Mouse (Mus musculus) CH12.LX (cell line): ENCODE data around the gene Cfap97d1. TPM values are rescaled to one million over a fixed set of nuclear protein-coding genes. Genes with fewer than 3 reads are reported as not detected.

ENCODE experiments used
- DNase-seq: peaks from one replicate; pipeline ENCODE4 v3.0.0-alpha.2; 2013; ENCODE audit errors: extremely low read depth
- H3K27ac ChIP-seq: 2 replicates; pipeline ENCODE4 v1.5.1; 2012; ENCODE audit warnings: low read depth, mild to moderate bottlenecking, control low read depth, moderate library complexity; ENCODE audit not compliant: insufficient read depth
- H3K27me3 ChIP-seq: replicated peaks from 2 replicates; pipeline ENCODE3; 2012; ENCODE audit warnings: inconsistent platforms
- H3K36me3 ChIP-seq, 2 experiments: replicated peaks in 1 of 2; 2 replicates each; pipeline versions ENCODE3 to v1.6.1; 2012; ENCODE audit warnings: inconsistent platforms in 1 of 2, low read length in 1 of 2, mild to moderate bottlenecking in 1 of 2, mixed read lengths in 1 of 2, moderate library complexity in 1 of 2; ENCODE audit not compliant: control insufficient read depth in 1 of 2, insufficient read depth in 1 of 2
- H3K4me1 ChIP-seq, 2 experiments: 2 replicates each; pipeline ENCODE4 v1.6.1; 2012; ENCODE audit warnings: inconsistent platforms in 1 of 2, moderate library complexity in 1 of 2; ENCODE audit not compliant: insufficient read depth in 2 of 2, control insufficient read depth in 1 of 2
- H3K4me2 ChIP-seq: 2 replicates; pipeline ENCODE4 v1.6.1; 2012; ENCODE audit warnings: low read depth, mild to moderate bottlenecking, control low read depth; ENCODE audit not compliant: poor library complexity, insufficient read depth, severe bottlenecking
- H3K4me3 ChIP-seq, 3 experiments: fragments of 150-350 bp in 1 of 3; sonication (generic) in 1 of 3; replicated peaks in 1 of 3; 2 replicates each; pipeline versions ENCODE3 to v1.5.1; 2011 to 2012; ENCODE audit warnings: low read depth in 2 of 3, low read length in 2 of 3, mild to moderate bottlenecking in 2 of 3, moderate library complexity in 2 of 3, control low read depth in 1 of 3, improper control_type of control experiment in 1 of 3, inconsistent platforms in 1 of 3, mixed read lengths in 1 of 3; ENCODE audit not compliant: poor library complexity in 1 of 3
- H3K79me2 ChIP-seq: replicated peaks from 2 replicates; pipeline ENCODE4 v1.6.1; 2012; ENCODE audit warnings: mild to moderate bottlenecking, moderate library complexity; ENCODE audit not compliant: control insufficient read depth, poor library complexity, insufficient read depth, severe bottlenecking; ENCODE audit errors: extremely low read depth
- H3K9ac ChIP-seq: 2 replicates; pipeline ENCODE4 v1.6.1; 2012; ENCODE audit warnings: low read depth, mild to moderate bottlenecking, control low read depth, moderate library complexity; ENCODE audit not compliant: insufficient read depth
- H3K9me3 ChIP-seq: replicated peaks from 2 replicates; pipeline ENCODE3; 2012; ENCODE audit warnings: low read length, inconsistent platforms, mixed read lengths
- CHD1 ChIP-seq: IDR thresholded peaks from 2 replicates; pipeline ENCODE4 v1.6.1; 2012; ENCODE audit warnings: low read depth, low read length, improper control_type of control experiment, inconsistent platforms
- ELF1 ChIP-seq: IDR thresholded peaks from 2 replicates; pipeline ENCODE4 v1.6.1; 2014; ENCODE audit warnings: low read depth, mild to moderate bottlenecking, inconsistent platforms, low read length, improper control_type of control experiment
- ETS1 ChIP-seq: conservative IDR thresholded peaks from 2 replicates; pipeline ENCODE4 v1.6.1; 2012; ENCODE audit warnings: low read depth, mild to moderate bottlenecking, inconsistent platforms, low read length, improper control_type of control experiment, moderate library complexity
- HCFC1 ChIP-seq: IDR thresholded peaks from 2 replicates; pipeline ENCODE4 v1.6.1; 2012; ENCODE audit warnings: low read depth, mild to moderate bottlenecking, inconsistent platforms, low read length, improper control_type of control experiment
- IRF4 ChIP-seq: IDR thresholded peaks from 2 replicates; pipeline ENCODE4 v1.6.1; 2014; ENCODE audit warnings: low read depth, mild to moderate bottlenecking, inconsistent platforms, low read length, improper control_type of control experiment
- JUN ChIP-seq: IDR thresholded peaks from 2 replicates; pipeline ENCODE4 v1.6.1; 2011; ENCODE audit warnings: low read depth, mild to moderate bottlenecking, low read length, improper control_type of control experiment, moderate library complexity; ENCODE audit not compliant: insufficient read depth
- JUND ChIP-seq: conservative IDR thresholded peaks from 2 replicates; pipeline ENCODE4 v1.6.1; 2011; ENCODE audit warnings: low read depth, low read length, improper control_type of control experiment
- KAT2A ChIP-seq: IDR thresholded peaks from 2 replicates; pipeline ENCODE4 v1.6.1; 2012; ENCODE audit warnings: low read length, improper control_type of control experiment, inconsistent platforms; ENCODE audit not compliant: insufficient replicate concordance
- MAFK ChIP-seq: IDR thresholded peaks from 2 replicates; pipeline ENCODE4 v1.6.1; 2011; ENCODE audit warnings: low read length, improper control_type of control experiment; ENCODE audit not compliant: insufficient replicate concordance
- MAZ ChIP-seq: IDR thresholded peaks from 2 replicates; pipeline ENCODE4 v1.6.1; 2012; ENCODE audit warnings: low read depth, mild to moderate bottlenecking, inconsistent platforms, low read length, improper control_type of control experiment, moderate library complexity
- MXI1 ChIP-seq: IDR thresholded peaks from 2 replicates; pipeline ENCODE4 v1.6.1; 2011; ENCODE audit warnings: mild to moderate bottlenecking, low read depth, low read length, improper control_type of control experiment
- NRF1 ChIP-seq: IDR thresholded peaks from 2 replicates; pipeline ENCODE4 v1.6.1; 2014; ENCODE audit warnings: low read depth, mild to moderate bottlenecking, inconsistent platforms, low read length, improper control_type of control experiment, moderate library complexity
- PAX5 ChIP-seq: IDR thresholded peaks from 2 replicates; pipeline ENCODE4 v1.6.1; 2012; ENCODE audit warnings: low read length, inconsistent platforms, mixed read lengths
- POLR2A ChIP-seq: IDR thresholded peaks from 2 replicates; pipeline ENCODE4 v1.6.1; 2011; ENCODE audit warnings: low read depth, mild to moderate bottlenecking, improper control_type of control experiment, low read length
- POLR2AphosphoS2 ChIP-seq: IDR thresholded peaks from 2 replicates; pipeline ENCODE4 v1.6.1; 2011; ENCODE audit warnings: low read depth, low read length, improper control_type of control experiment
- RAD21 ChIP-seq: IDR thresholded peaks from 2 replicates; pipeline ENCODE4 v1.6.1; 2011; ENCODE audit warnings: low read depth, mild to moderate bottlenecking, low read length, improper control_type of control experiment, moderate library complexity
- RCOR1 ChIP-seq: conservative IDR thresholded peaks from 2 replicates; pipeline ENCODE4 v1.6.1; 2012; ENCODE audit warnings: low read depth, mild to moderate bottlenecking, inconsistent platforms, low read length, improper control_type of control experiment
- SMC3 ChIP-seq: IDR thresholded peaks from 2 replicates; pipeline ENCODE4 v1.6.1; 2011; ENCODE audit warnings: low read depth, low read length, improper control_type of control experiment
- UBTF ChIP-seq: IDR thresholded peaks from 2 replicates; pipeline ENCODE4 v1.6.1; 2012; ENCODE audit warnings: low read depth, mild to moderate bottlenecking, inconsistent platforms, low read length, improper control_type of control experiment, moderate library complexity
- USF1 ChIP-seq: IDR thresholded peaks from 2 replicates; pipeline ENCODE4 v1.6.1; 2014; ENCODE audit warnings: low read depth, mild to moderate bottlenecking, inconsistent platforms, low read length, improper control_type of control experiment
- USF2 ChIP-seq: conservative IDR thresholded peaks from 2 replicates; pipeline ENCODE4 v1.6.1; 2011; ENCODE audit warnings: low read depth, low read length, improper control_type of control experiment
- ZKSCAN1 ChIP-seq: IDR thresholded peaks from 2 replicates; pipeline ENCODE4 v1.6.1; 2012; ENCODE audit warnings: low read depth, inconsistent platforms, low read length, improper control_type of control experiment, borderline replicate concordance
- ZMIZ1 ChIP-seq: IDR thresholded peaks from 2 replicates; pipeline ENCODE4 v1.6.1; 2012; ENCODE audit warnings: low read depth, mild to moderate bottlenecking, inconsistent platforms, low read length, improper control_type of control experiment
- ZNF384 ChIP-seq: IDR thresholded peaks from 2 replicates; pipeline ENCODE4 v1.6.1; 2012; ENCODE audit warnings: low read depth, low read length, improper control_type of control experiment, inconsistent platforms
- dilution Hi-C: fragments of 300-500 bp; cut with MboI; formaldehyde crosslinking; loops from 2 replicates; pipeline ENCODE4 v1.14.3; 2020; ENCODE audit warnings: low sequenced_read_pairs; ENCODE audit not compliant: extremely low pct_unique_long_range_greater_than_20kb, extremely low pct_ligation_motif_present
- in situ Hi-C: fragments of 300-500 bp; cut with MboI; formaldehyde crosslinking; loops from 3 replicates; pipeline ENCODE4 v1.14.3; 2019; ENCODE audit warnings: low sequenced_read_pairs, low pct_ligation_motif_present, low pct_unique_long_range_greater_than_20kb, mixed read lengths
- polyA plus RNA-seq: library from polyadenylated mRNA; unstranded; fragments of >175 nt; gene quantifications from 2 replicates; pipeline ENCODE4 v1.2.1, GENCODE M21; 2012; ENCODE audit warnings: low read depth; ENCODE audit not compliant: insufficient read length
- total RNA-seq, 2 experiments: library from RNA; depleted of rRNA; stranded (reverse); fragments of 300-350 nt in 1 of 2; fragments of >200 nt in 1 of 2; gene quantifications; 2 replicates each; pipeline ENCODE4 v1.2.3; 2012 to 2014

Cfap97d1 gene
- total and polyA plus RNA-seq, 3 experiments, result not detected

GRCm38 (mm10) chr11:102015472-102015871 lies 31.4 kb downstream of the Cfap97d1 start:
- H3K27ac ChIP-seq, result no peak overlapping the region
- H3K79me2 ChIP-seq, result no peaks in the 10 kb centered on the region
- H3K9ac ChIP-seq, result no peak overlapping the region
- H3K4me3 ChIP-seq, result no peak overlapping the region
- H3K4me1 ChIP-seq, result peaks cover 0 to 7% of the 10 kb centered on the region in 2 experiments; a peak in 2 of 4 replicates
- in situ Hi-C loops, result no loop called here
- DNase-seq, result peak; percentile 12
- peaks cover 3% of the 10 kb centered on the region for H3K9me3 ChIP-seq
- TF ChIP-seq ZMIZ1 (no peak), PAX5 (no peak), USF1 (no peak), HCFC1 (no peak), ZNF384 (no peak), POLR2A (no peak), RAD21 (no peak), JUND (no peak), SMC3 (no peak), JUN (no peak), MXI1 (no peak)
- H3K4me2 ChIP-seq, result no peak overlapping the region
- H3K36me3 ChIP-seq, result no peaks in the 10 kb centered on the region
- dilution Hi-C loops, result no loop called here
- H3K27me3 ChIP-seq, result peaks cover 91% of the 10 kb centered on the region

DNA sequence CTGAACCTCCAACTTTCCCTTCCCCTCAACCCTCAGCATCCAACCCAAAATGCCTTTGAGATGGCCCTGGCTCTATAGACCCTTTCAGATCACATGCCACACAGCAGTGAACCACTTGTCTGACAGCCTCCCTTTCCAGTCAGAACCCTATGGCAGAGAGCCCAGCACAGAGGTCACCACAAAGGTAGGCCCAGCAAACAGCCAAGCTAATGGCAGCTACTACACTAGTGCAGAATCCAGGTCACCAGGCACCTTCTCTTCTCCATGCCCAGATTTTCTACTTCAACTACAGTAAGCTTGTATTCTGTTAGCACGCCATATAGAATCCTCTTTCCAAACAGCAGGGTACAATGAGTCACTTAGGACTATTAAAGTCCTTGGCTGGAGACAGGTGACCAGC lies 32.1 kb downstream of the Cfap97d1 start:
- H3K36me3 ChIP-seq, result no peaks in the 10 kb centered on the region
- H3K27ac ChIP-seq, result no peak overlapping the region
- H3K9me3 ChIP-seq, result peaks cover 3% of the 10 kb centered on the region
- no peak overlapping the region for H3K4me2 ChIP-seq
- dilution Hi-C loops, result no loop called here
- H3K4me3 ChIP-seq, result no peak overlapping the region
- H3K27me3 ChIP-seq, result peaks cover 90% of the 10 kb centered on the region
- H3K79me2 ChIP-seq, result no peaks in the 10 kb centered on the region
- DNase-seq, result no peak
- TF ChIP-seq IRF4 (no peak), KAT2A (no peak), MAFK (no peak), USF2 (no peak), CHD1 (no peak), PAX5 (no peak), USF1 (no peak)
- no peak overlapping the region for H3K9ac ChIP-seq
- H3K4me1 ChIP-seq, result peaks cover 0 to 7% of the 10 kb centered on the region in 2 experiments; a peak in 2 of 4 replicates
- in situ Hi-C loops, result no loop called here

- H3K36me3 ChIP-seq, result no peaks in the 10 kb centered on the region
- TF ChIP-seq PAX5 (no peak), JUN (no peak), IRF4 (no peak), UBTF (no peak), MXI1 (no peak), ELF1 (no peak), ZKSCAN1 (no peak), USF2 (no peak), MAFK (no peak), ETS1 (no peak), RCOR1 (no peak), POLR2AphosphoS2 (no peak), KAT2A (no peak), NRF1 (no peak), MAZ (no peak), HCFC1 (no peak), USF1 (no peak)
- TF ChIP-seq, all 38 proteins: peak for 0
- in situ Hi-C loops, result no loop called here
- H3K4me1 ChIP-seq, result peaks cover 0 to 7% of the 10 kb centered on the region in 2 experiments; a peak in 2 of 4 replicates
- peaks cover 3% of the 10 kb centered on the region for H3K9me3 ChIP-seq
- peaks cover 83% of the 10 kb centered on the region for H3K27me3 ChIP-seq
- H3K79me2 ChIP-seq, result no peaks in the 10 kb centered on the region
- no peak for DNase-seq
- H3K4me3 ChIP-seq, result no peak overlapping the region
- dilution Hi-C loops, result no loop called here
- H3K9ac ChIP-seq, result no peak overlapping the region
- H3K27ac ChIP-seq, result no peak overlapping the region
- no peak overlapping the region for H3K4me2 ChIP-seq
Measured at GRCm38 (mm10) chr11:102019736-102020135, 35.7 kb downstream of the Cfap97d1 start.
